In genomic region chr19:32737844-32738243, GRCm38 (mm10) we compare ENCODE assay signal across 29 mouse cellular contexts. TPM values are rescaled to one million over a fixed set of nuclear protein-coding genes. Genes with fewer than 3 reads are reported as not detected.
DNase-seq lines count a peak whose midpoint lies in the region; ATAC-seq and TF ChIP-seq lines count a peak whose summit lies in the region.
"Had no signal": no experiment of that assay in that cellular context is flagged by ENCODE, and none has a peak within 500 bp of the region (broad histone marks: within the 10 kb centered on the region; RNA-seq: fewer than 3 reads in every experiment).

No protein-coding gene starts in this region.

- DNase-seq in liver, adult 2 months (ENCODE audit: extremely low read depth, low read depth, low spot score) = peak; percentile 65
- no peak for DNase-seq in liver, embryonic 11.5 days (ENCODE audit: low spot score)
- DNase-seq in 3T3-L1 (ENCODE audit: low read depth, low spot score) (peak; percentile 61), adipocyte (ENCODE audit: low spot score) (peak; percentile 62)
- no peak for DNase-seq in stomach, postnatal 0 days (ENCODE audit: low spot score)
- DNase-seq: adrenal gland, adult 2 months; adrenal gland, postnatal 14 days; cerebellum, adult 11-12 months; cerebellum, adult 8-10 months; cerebellum, postnatal 10 days; cerebellum, postnatal 36 days; embryo, embryonic 11 days; gastrocnemius, postnatal 10 days; gastrocnemius, postnatal 36 days; heart, postnatal 10 days; heart, postnatal 36 days had no signal

- H3K9me3 ChIP-seq in liver, embryonic 11.5 days (ENCODE audit: control insufficient read depth, low read length) = no peaks in the 10 kb centered on the region
- H3K9me3 ChIP-seq in stomach, postnatal 0 days (ENCODE audit: control insufficient read depth, low read length) = no peaks in the 10 kb centered on the region
- H3K9me3 ChIP-seq: embryonic facial prominence, embryonic 10.5 days; embryonic facial prominence, embryonic 13.5 days; forebrain, embryonic 10.5 days; forebrain, embryonic 13.5 days; heart, embryonic 12.5 days; heart, embryonic 15.5 days; hindbrain, embryonic 10.5 days; hindbrain, embryonic 13.5 days had no signal

- WGBS in liver, adult 2 months = 69% methylated on average over 7 of the region's 7 CpGs
- WGBS in liver, embryonic 11.5 days = 80% methylated on average over 7 of the region's 7 CpGs
- WGBS in stomach, postnatal 0 days = 79% methylated on average over 7 of the region's 7 CpGs

- H3K79me2 ChIP-seq in liver, adult 2 months (ENCODE audit: control insufficient read depth, insufficient read depth, low read length) = no peaks in the 10 kb centered on the region

- H3K27me3 ChIP-seq in liver, adult 2 months (ENCODE audit: control insufficient read depth, insufficient read depth, low read length) = no peaks in the 10 kb centered on the region
- H3K27me3 ChIP-seq in liver, embryonic 11.5 days (replicated peaks; ENCODE audit: control insufficient read depth, insufficient read depth, low read length) = no peaks in the 10 kb centered on the region
- no peaks in the 10 kb centered on the region for H3K27me3 ChIP-seq in stomach, postnatal 0 days (ENCODE audit: control insufficient read depth, insufficient read depth, low read length)
- H3K27me3 ChIP-seq: embryonic facial prominence, embryonic 13.5 days; forebrain, embryonic 13.5 days; heart, embryonic 12.5 days; heart, embryonic 15.5 days; hindbrain, embryonic 13.5 days; Patski had no signal

- H3K4me1 ChIP-seq in liver, adult 2 months (ENCODE audit: control insufficient read depth, insufficient read depth, low read length) = no peaks in the 10 kb centered on the region
- H3K4me1 ChIP-seq in liver, embryonic 11.5 days (replicated peaks; ENCODE audit: control insufficient read depth, insufficient read depth, low read length) = no peaks in the 10 kb centered on the region
- no peaks in the 10 kb centered on the region for H3K4me1 ChIP-seq in stomach, postnatal 0 days (replicated peaks; ENCODE audit: control insufficient read depth, insufficient read depth)
- H3K4me1 ChIP-seq: embryonic facial prominence, embryonic 10.5 days; embryonic facial prominence, embryonic 13.5 days; forebrain, embryonic 10.5 days; forebrain, embryonic 13.5 days; heart, embryonic 12.5 days; heart, embryonic 15.5 days; hindbrain, embryonic 10.5 days; hindbrain, embryonic 13.5 days had no signal

- H3K4me2 ChIP-seq in liver, embryonic 11.5 days = no peak overlapping the region
- H3K4me2 ChIP-seq in stomach, postnatal 0 days (replicated peaks; ENCODE audit: low read depth) = no peak overlapping the region
- H3K4me2 ChIP-seq: embryonic facial prominence, embryonic 13.5 days; forebrain, embryonic 13.5 days; heart, embryonic 12.5 days; heart, embryonic 15.5 days; hindbrain, embryonic 13.5 days had no signal

- H3K27ac ChIP-seq in liver, adult 2 months (replicated peaks; ENCODE audit: insufficient read depth, low read depth, low read length) = no peak overlapping the region
- no peak overlapping the region for H3K27ac ChIP-seq in liver, embryonic 11.5 days (ENCODE audit: low read depth, low read length)
- H3K27ac ChIP-seq in stomach, postnatal 0 days (replicated peaks) = no peak overlapping the region
- H3K27ac ChIP-seq: embryonic facial prominence, embryonic 10.5 days; embryonic facial prominence, embryonic 13.5 days; forebrain, embryonic 10.5 days; forebrain, embryonic 13.5 days; heart, embryonic 15.5 days; hindbrain, embryonic 10.5 days; hindbrain, embryonic 13.5 days had no signal

- TF ChIP-seq CTCF in liver, adult 2 months (IDR thresholded peaks at IDR 0.05; ENCODE audit: low read depth, low read length) = no peak
- no peak for TF ChIP-seq CTCF in stomach, postnatal 0 days (IDR thresholded peaks at IDR 0.05; ENCODE audit: low read depth)

- H3K9ac ChIP-seq in liver, adult 2 months (ENCODE audit: low read depth, low read length) = no peak overlapping the region
- H3K9ac ChIP-seq in liver, embryonic 11.5 days (ENCODE audit: low read depth, low read length) = no peak overlapping the region
- H3K9ac ChIP-seq in stomach, postnatal 0 days (ENCODE audit: low read length) = no peak overlapping the region
- H3K9ac ChIP-seq: embryonic facial prominence, embryonic 13.5 days; forebrain, embryonic 13.5 days; heart, embryonic 12.5 days; heart, embryonic 15.5 days; hindbrain, embryonic 13.5 days had no signal

- no peak for TF ChIP-seq POLR2A in liver, adult 2 months (IDR thresholded peaks at IDR 0.05; ENCODE audit: extremely low read depth, insufficient read depth, low read length)

- ATAC-seq in liver, embryonic 11.5 days (replicated peaks; ENCODE audit: low FRiP score) = no peak
- peak; percentile 85 for ATAC-seq in stomach, postnatal 0 days (ENCODE audit: low FRiP score, low TSS enrichment)
- no peak for ATAC-seq in erythroblast, adult 5-6 weeks (replicated peaks; ENCODE audit: low FRiP score, poor library complexity, severe bottlenecking)
- ATAC-seq: forebrain, embryonic 13.5 days; forebrain, embryonic 16.5 days; hindbrain, embryonic 16.5 days; inflammation-experienced regulatory T-cells, adult 6 months; Patski had no signal

- H3K4me3 ChIP-seq in liver, adult 2 months (ENCODE audit: insufficient read depth, low read depth, low read length) = no peak overlapping the region
- H3K4me3 ChIP-seq in liver, embryonic 11.5 days (ENCODE audit: low read depth, low read length) = no peak overlapping the region
- no peak overlapping the region for H3K4me3 ChIP-seq in stomach, postnatal 0 days (ENCODE audit: low read depth, low read length)
- H3K4me3 ChIP-seq: embryonic facial prominence, embryonic 10.5 days; embryonic facial prominence, embryonic 13.5 days; forebrain, embryonic 10.5 days; forebrain, embryonic 13.5 days; heart, embryonic 12.5 days; heart, embryonic 15.5 days; hindbrain, embryonic 10.5 days; hindbrain, embryonic 13.5 days had no signal

- TF ChIP-seq EP300 in stomach, postnatal 0 days (optimal IDR thresholded peaks at IDR 0.05) = no peak

- no peaks in the 10 kb centered on the region for H3K36me3 ChIP-seq in liver, adult 2 months (ENCODE audit: control insufficient read depth, insufficient read depth, low read length)
- no peaks in the 10 kb centered on the region for H3K36me3 ChIP-seq in liver, embryonic 11.5 days (ENCODE audit: control insufficient read depth, insufficient read depth, low read length)
- no peaks in the 10 kb centered on the region for H3K36me3 ChIP-seq in stomach, postnatal 0 days (ENCODE audit: control insufficient read depth, insufficient read depth, low read length)
- H3K36me3 ChIP-seq: embryonic facial prominence, embryonic 10.5 days; embryonic facial prominence, embryonic 13.5 days; forebrain, embryonic 10.5 days; heart, embryonic 12.5 days; heart, embryonic 15.5 days; hindbrain, embryonic 10.5 days; hindbrain, embryonic 13.5 days had no signal

RNA-seq across cellular contexts. Expression of gene Atad1, which starts 1.7 kb away (rescaled TPM):
- 43.6 and 51.2 TPM in 2 replicates for total RNA-seq in liver, adult 2 months (2014; rRNA removed)
- polyA plus RNA-seq in liver, adult 2 months (2012; rRNA removed) = 7.1 and 9.0 TPM in 2 replicates
- polyA plus RNA-seq in liver, embryonic 11.5 days (2014; fragmentation: Nextera tagmentation; extraction: Ambion mirVana) = 58.3 and 58.6 TPM in 2 replicates
- polyA plus RNA-seq in stomach, postnatal 0 days (2015; fragmentation: Nextera tagmentation; extraction: Ambion mirVana) = 42.2 and 42.6 TPM in 2 replicates
- total RNA-seq in erythroblast, adult 5-6 weeks (2015; ENCODE audit: low replicate concordance) = 16.3 and 25.7 TPM in 2 replicates
- total RNA-seq in erythroblast, adult 5-6 weeks (2017; ENCODE audit: low replicate concordance) = 11.6 and 19.2 TPM in 2 replicates

RNA-seq across cellular contexts. Expression of gene Pten, which starts 19.5 kb away (rescaled TPM):
- total RNA-seq in liver, adult 2 months (2014; rRNA removed) = 78.4 and 80.9 TPM in 2 replicates
- 12.9 and 17.9 TPM in 2 replicates for polyA plus RNA-seq in liver, adult 2 months (2012; rRNA removed)
- polyA plus RNA-seq in liver, embryonic 11.5 days (2014; fragmentation: Nextera tagmentation; extraction: Ambion mirVana) = 6.6 and 6.8 TPM in 2 replicates
- polyA plus RNA-seq in stomach, postnatal 0 days (2015; fragmentation: Nextera tagmentation; extraction: Ambion mirVana) = 7.2 and 8.1 TPM in 2 replicates
- 24.7 and 26.5 TPM in 2 replicates for total RNA-seq in erythroblast, adult 5-6 weeks (2015; ENCODE audit: low replicate concordance)
- 21.7 and 29.8 TPM in 2 replicates for total RNA-seq in erythroblast, adult 5-6 weeks (2017; ENCODE audit: low replicate concordance)

Comparison
In these comparisons a context has a peak if more than half of its experiments do, and no peak if none do; other contexts are left out.
1. DNase-seq: peak in liver, adult 2 months (single experiment), 3T3-L1 (single experiment) and adipocyte (single experiment); none in liver, embryonic 11.5 days (single experiment) and stomach, postnatal 0 days (single experiment).